Mouse (Mus musculus): ENCODE measurements at regions not wholly inside any gene's neighbourhood (a gene's known extent, or its start where the extent isn't known, plus 50 kb on each side); places are given as distances from the start of the nearest gene placed in this dataset.

GRCm38 (mm10) chr14:105482644-105483351, 224.4 kb downstream of the Ndfip2 start:
- Histone ChIP-seq H3K27ac (ENCODE audit: low read length) (no peak overlapping the region), H3K9ac (replicated peaks; ENCODE audit: low read depth, low read length) (no peak overlapping the region), H3K4me1 (ENCODE audit: control insufficient read depth, insufficient read depth, low read length) (no peaks in the 10 kb centered on the region), H3K9me3 (ENCODE audit: control insufficient read depth, low read depth, low read length) (no peaks in the 10 kb centered on the region), H3K4me2 (replicated peaks; ENCODE audit: low read depth, low read length) (peak overlapping the region; percentile 51), H3K36me3 (ENCODE audit: control insufficient read depth, insufficient read depth, low read length) (no peaks in the 10 kb centered on the region), H3K27me3 (ENCODE audit: control insufficient read depth, insufficient read depth, low read length) (no peaks in the 10 kb centered on the region), H3K4me3 (ENCODE audit: low read depth, low read length) (peak overlapping the region; percentile 27; the same call in 1 of the 2 replicates)
- 0 out of 2 replicates have a peak, but pooled peaks have one; percentile 20 for ATAC-seq (ENCODE audit: insufficient number of reproducible peaks, insufficient read depth, low FRiP score, low read depth)
- WGBS: 5% methylated on average over 16 of the region's 16 CpGs

GRCm38 (mm10) chr14:105480048-105480447, 221.7 kb downstream of the Ndfip2 start:
- Histone ChIP-seq H3K4me1 (ENCODE audit: control insufficient read depth, insufficient read depth, low read length) (no peaks in the 10 kb centered on the region), H3K27me3 (ENCODE audit: control insufficient read depth, insufficient read depth, low read length) (no peaks in the 10 kb centered on the region), H3K4me2 (replicated peaks; ENCODE audit: low read depth, low read length) (no peak overlapping the region), H3K9ac (replicated peaks; ENCODE audit: low read depth, low read length) (no peak overlapping the region), H3K36me3 (ENCODE audit: control insufficient read depth, insufficient read depth, low read length) (no peaks in the 10 kb centered on the region), H3K4me3 (ENCODE audit: low read depth, low read length) (no peak overlapping the region), H3K9me3 (ENCODE audit: control insufficient read depth, low read depth, low read length) (no peaks in the 10 kb centered on the region), H3K27ac (ENCODE audit: low read length) (no peak overlapping the region)
- 63% methylated on average over 9 of the region's 9 CpGs for WGBS
- no peak for ATAC-seq (ENCODE audit: insufficient number of reproducible peaks, insufficient read depth, low FRiP score, low read depth)

- Histone ChIP-seq H3K36me3 (ENCODE audit: control insufficient read depth, insufficient read depth, low read length) (no peaks in the 10 kb centered on the region), H3K27ac (ENCODE audit: low read length) (no peak overlapping the region), H3K4me1 (ENCODE audit: control insufficient read depth, insufficient read depth, low read length) (no peaks in the 10 kb centered on the region), H3K9me3 (ENCODE audit: control insufficient read depth, low read depth, low read length) (no peaks in the 10 kb centered on the region), H3K27me3 (ENCODE audit: control insufficient read depth, insufficient read depth, low read length) (no peaks in the 10 kb centered on the region), H3K9ac (replicated peaks; ENCODE audit: low read depth, low read length) (no peak overlapping the region), H3K4me2 (replicated peaks; ENCODE audit: low read depth, low read length) (no peak overlapping the region), H3K4me3 (ENCODE audit: low read depth, low read length) (no peak overlapping the region)
- no peak for ATAC-seq (ENCODE audit: insufficient number of reproducible peaks, insufficient read depth, low FRiP score, low read depth)
These were observed 216.7 kb downstream of the Ndfip2 start for GRCm38 (mm10) chr14:105474991-105475553.

- Histone ChIP-seq H3K27ac (ENCODE audit: low read length) (no peak overlapping the region), H3K9ac (replicated peaks; ENCODE audit: low read depth, low read length) (no peak overlapping the region), H3K9me3 (ENCODE audit: control insufficient read depth, low read depth, low read length) (no peaks in the 10 kb centered on the region), H3K36me3 (ENCODE audit: control insufficient read depth, insufficient read depth, low read length) (no peaks in the 10 kb centered on the region), H3K4me3 (ENCODE audit: low read depth, low read length) (no peak overlapping the region), H3K4me2 (replicated peaks; ENCODE audit: low read depth, low read length) (no peak overlapping the region), H3K4me1 (ENCODE audit: control insufficient read depth, insufficient read depth, low read length) (no peaks in the 10 kb centered on the region), H3K27me3 (ENCODE audit: control insufficient read depth, insufficient read depth, low read length) (no peaks in the 10 kb centered on the region)
- no peak for ATAC-seq (ENCODE audit: insufficient number of reproducible peaks, insufficient read depth, low FRiP score, low read depth)
- 63% methylated on average over 3 of the region's 3 CpGs for WGBS
These were observed 190.6 kb downstream of the Ndfip2 start for GRCm38 (mm10) chr14:105448919-105449458.

- H3K9me3 ChIP-seq (ENCODE audit: control insufficient read depth, low read depth, low read length): no peaks in the 10 kb centered on the region
- 82% methylated on average over 5 of the region's 5 CpGs for WGBS
- no peaks in the 10 kb centered on the region for H3K36me3 ChIP-seq (ENCODE audit: control insufficient read depth, insufficient read depth, low read length)
- H3K27me3 ChIP-seq (ENCODE audit: control insufficient read depth, insufficient read depth, low read length): no peaks in the 10 kb centered on the region
- no peak overlapping the region for H3K4me3 ChIP-seq (ENCODE audit: low read depth, low read length)
- H3K9ac ChIP-seq (replicated peaks; ENCODE audit: low read depth, low read length): no peak overlapping the region
- H3K4me2 ChIP-seq (replicated peaks; ENCODE audit: low read depth, low read length): no peak overlapping the region
- H3K27ac ChIP-seq (ENCODE audit: low read length): no peak overlapping the region
- ATAC-seq (ENCODE audit: insufficient number of reproducible peaks, insufficient read depth, low FRiP score, low read depth): no peak
- H3K4me1 ChIP-seq (ENCODE audit: control insufficient read depth, insufficient read depth, low read length): no peaks in the 10 kb centered on the region
These were observed 188.7 kb downstream of the Ndfip2 start for GRCm38 (mm10) chr14:105447088-105447487.

GRCm38 (mm10) chr14:105435343-105435742, 177.0 kb downstream of the Ndfip2 start:
- Histone ChIP-seq H3K4me2 (replicated peaks; ENCODE audit: low read depth, low read length) (no peak overlapping the region), H3K36me3 (ENCODE audit: control insufficient read depth, insufficient read depth, low read length) (no peaks in the 10 kb centered on the region), H3K27me3 (ENCODE audit: control insufficient read depth, insufficient read depth, low read length) (no peaks in the 10 kb centered on the region), H3K9me3 (ENCODE audit: control insufficient read depth, low read depth, low read length) (no peaks in the 10 kb centered on the region), H3K4me1 (ENCODE audit: control insufficient read depth, insufficient read depth, low read length) (peaks cover 3% of the 10 kb centered on the region; the same call in 1 of the 2 replicates), H3K4me3 (ENCODE audit: low read depth, low read length) (no peak overlapping the region), H3K9ac (replicated peaks; ENCODE audit: low read depth, low read length) (no peak overlapping the region), H3K27ac (ENCODE audit: low read length) (no peak overlapping the region)
- 78% methylated on average over 6 of the region's 6 CpGs for WGBS
- ATAC-seq (ENCODE audit: insufficient number of reproducible peaks, insufficient read depth, low FRiP score, low read depth): no peak

GRCm38 (mm10) chr14:105433456-105433855, 175.1 kb downstream of the Ndfip2 start:
- Histone ChIP-seq H3K27ac (ENCODE audit: low read length) (no peak overlapping the region), H3K4me2 (replicated peaks; ENCODE audit: low read depth, low read length) (no peak overlapping the region), H3K9ac (replicated peaks; ENCODE audit: low read depth, low read length) (no peak overlapping the region), H3K9me3 (ENCODE audit: control insufficient read depth, low read depth, low read length) (no peaks in the 10 kb centered on the region), H3K4me3 (ENCODE audit: low read depth, low read length) (no peak overlapping the region), H3K4me1 (ENCODE audit: control insufficient read depth, insufficient read depth, low read length) (peaks cover 3% of the 10 kb centered on the region; the same call in 1 of the 2 replicates), H3K36me3 (ENCODE audit: control insufficient read depth, insufficient read depth, low read length) (no peaks in the 10 kb centered on the region), H3K27me3 (ENCODE audit: control insufficient read depth, insufficient read depth, low read length) (no peaks in the 10 kb centered on the region)
- ATAC-seq (ENCODE audit: insufficient number of reproducible peaks, insufficient read depth, low FRiP score, low read depth): no peak
- WGBS: 89% methylated on average over 2 of the region's 2 CpGs

GRCm38 (mm10) chr14:105432670-105433069, 174.3 kb downstream of the Ndfip2 start:
- Histone ChIP-seq H3K27me3 (ENCODE audit: control insufficient read depth, insufficient read depth, low read length) (no peaks in the 10 kb centered on the region), H3K4me2 (replicated peaks; ENCODE audit: low read depth, low read length) (no peak overlapping the region), H3K4me3 (ENCODE audit: low read depth, low read length) (no peak overlapping the region), H3K36me3 (ENCODE audit: control insufficient read depth, insufficient read depth, low read length) (no peaks in the 10 kb centered on the region), H3K9ac (replicated peaks; ENCODE audit: low read depth, low read length) (no peak overlapping the region), H3K4me1 (ENCODE audit: control insufficient read depth, insufficient read depth, low read length) (peaks cover 3% of the 10 kb centered on the region; the same call in 1 of the 2 replicates), H3K9me3 (ENCODE audit: control insufficient read depth, low read depth, low read length) (no peaks in the 10 kb centered on the region), H3K27ac (ENCODE audit: low read length) (no peak overlapping the region)
- no peak for ATAC-seq (ENCODE audit: insufficient number of reproducible peaks, insufficient read depth, low FRiP score, low read depth)
- WGBS: 9% methylated on average over 4 of the region's 4 CpGs

Data from stomach, embryonic 14.5 days (tissue).